Mouse (Mus musculus) stomach, embryonic 15.5 days (tissue): Measurements from ENCODE around the gene Phf19. TPM values are rescaled to one million over a fixed set of nuclear protein-coding genes. Genes with fewer than 3 reads are reported as not detected.

Source experiments
- polyA plus RNA-seq: library from polyadenylated mRNA; unstranded; fragments of >200 nt; fragmentation: Nextera tagmentation; extraction: Ambion mirVana; gene quantifications from 2 replicates; pipeline ENCODE4 v1.2.1, GENCODE M21; 2015

Gene Phf19
- polyA plus RNA-seq, 1 experiment from 2014 or later, result 5.9 TPM

Other genes starting within 250 kb of the Phf19 start
- gene Gapvd1, start 158.8 kb downstream of the Phf19 start, polyA plus RNA-seq, result 77.6 and 83.2 TPM in 2 replicates
- gene Hspa5, start 142.1 kb downstream of the Phf19 start, polyA plus RNA-seq, result 941 and 1,038 TPM in 2 replicates
- gene Rabepk, start 114.1 kb downstream of the Phf19 start, polyA plus RNA-seq, result 39.6 and 43.9 TPM in 2 replicates
- 83.6 and 83.9 TPM in 2 replicates for gene Fbxw2, start 87.7 kb downstream of the Phf19 start, polyA plus RNA-seq
- gene Gm34653, start 81.0 kb downstream of the Phf19 start, polyA plus RNA-seq, result not detected in 2 replicates
- gene Cutal, start 39.6 kb downstream of the Phf19 start, polyA plus RNA-seq, result 1.6 and 1.7 TPM in 2 replicates
- 84.9 and 93.1 TPM in 2 replicates for gene Psmd5, start 39.1 kb downstream of the Phf19 start, polyA plus RNA-seq
- gene Traf1, start 47.7 kb upstream of the Phf19 start, polyA plus RNA-seq, result 3.2 and 4.3 TPM in 2 replicates
- 0.76 and 2.1 TPM in 2 replicates for gene Hc, start 147.4 kb upstream of the Phf19 start, polyA plus RNA-seq
- 0.86 and 2.6 TPM in 2 replicates for gene AI182371, start 187.5 kb upstream of the Phf19 start, polyA plus RNA-seq
- 20.9 and 22.1 TPM in 2 replicates for gene Cntrl, start 195.5 kb upstream of the Phf19 start, polyA plus RNA-seq